Mouse (Mus musculus) lung, adult 2 months (tissue): ENCODE measurements at regions not wholly inside any gene's neighbourhood (a gene's known extent, or its start where the extent isn't known, plus 50 kb on each side); places are given as distances from the start of the nearest gene placed in this dataset.

Experiments
- DNase-seq: peaks from one replicate; pipeline ENCODE4 v3.0.0; 2022
- H3K4me1 ChIP-seq: fragments of 200-500 bp; 2 replicates; pipeline ENCODE4 v1.6.1; 2011; ENCODE audit warnings: low read length; ENCODE audit not compliant: control insufficient read depth, insufficient read depth
- H3K4me3 ChIP-seq: fragments of 200-500 bp; replicated peaks from 2 replicates; pipeline ENCODE3; 2011; ENCODE audit warnings: low read depth, mild to moderate bottlenecking, control low read depth, low read length; ENCODE audit errors: extremely low read depth
- CTCF ChIP-seq: fragments of 200-500 bp; IDR thresholded peaks from 2 replicates; pipeline ENCODE4 v1.5.1; 2011; ENCODE audit warnings: mild to moderate bottlenecking, low read length, control low read depth; ENCODE audit not compliant: insufficient read depth
- POLR2A ChIP-seq: fragments of 200-500 bp; IDR thresholded peaks from 2 replicates; pipeline ENCODE4 v1.6.1; 2011; ENCODE audit warnings: low read depth, mild to moderate bottlenecking, control low read depth, low read length, borderline replicate concordance; ENCODE audit errors: extremely low read depth
- WGBS: fragments of 180-500 bp; shearing (Covaris S2); methylation state at CpG from one replicate; pipeline ENCODE4 v1.1.7; 2018; 5-methylcytosine and 5-hydroxymethylcytosine counted together

DNA sequence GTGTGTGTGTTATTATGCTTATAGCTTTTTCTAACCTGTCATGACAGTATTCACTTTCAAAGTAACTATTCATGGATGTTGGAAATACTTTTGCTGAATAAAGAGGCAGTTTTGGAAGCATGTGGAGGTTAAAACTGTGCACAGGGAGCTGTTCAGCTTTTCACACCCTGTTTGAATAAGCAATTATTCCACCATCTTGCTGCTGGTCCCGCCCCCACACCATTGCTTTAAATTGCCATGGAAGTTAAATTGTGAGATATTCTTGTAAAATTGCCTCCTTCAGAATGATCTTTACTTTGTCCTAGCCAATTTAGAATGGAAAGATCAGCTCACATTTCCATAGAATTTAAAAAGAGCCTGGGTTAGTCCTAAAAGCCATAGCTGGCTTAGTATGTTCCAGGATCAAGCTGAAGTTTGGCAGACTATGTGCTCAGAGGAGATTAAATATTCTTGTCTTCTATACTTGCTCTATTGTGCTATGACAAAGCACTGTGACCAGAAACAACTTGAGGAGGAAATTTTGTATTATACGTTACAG, 328.4 kb upstream of the Agtr1b start:
- WGBS: 84% methylated on average over 2 of the region's 2 CpGs
- TF ChIP-seq CTCF (no peak), POLR2A (no peak)
- no peaks in the 10 kb centered on the region for H3K4me1 ChIP-seq
- no peak for DNase-seq
- H3K4me3 ChIP-seq: no peak overlapping the region

DNA sequence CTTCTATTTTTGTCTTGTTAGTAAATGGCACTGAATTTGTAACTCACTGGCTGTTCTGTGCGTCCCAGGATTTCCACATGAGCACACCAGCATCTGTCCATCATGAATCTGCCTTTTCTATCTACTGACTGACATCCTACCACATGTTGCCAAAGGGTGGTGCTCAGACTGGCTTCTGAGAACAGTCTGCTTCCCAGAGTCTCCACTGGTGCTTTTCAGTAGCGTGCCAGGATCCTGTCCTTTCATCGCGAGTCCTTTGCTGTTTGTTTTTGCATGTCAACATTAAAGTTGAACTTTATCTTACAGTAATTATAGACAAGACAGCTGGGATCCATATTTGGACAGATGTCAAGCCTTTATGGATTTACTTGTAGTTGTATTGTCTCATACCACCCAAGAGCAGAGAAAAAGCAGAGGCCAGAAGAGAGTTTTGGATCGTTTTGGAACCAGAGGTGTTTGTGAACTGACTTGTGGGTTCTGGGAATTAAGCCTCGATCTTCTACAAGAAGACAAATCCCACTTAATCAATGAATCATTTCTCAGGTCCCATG, 314.0 kb upstream of the Agtr1b start:
- TF ChIP-seq POLR2A (no peak), CTCF (no peak)
- whole genome bisulfite sequencing: 57% methylated on average over 6 of the region's 6 CpGs
- DNase-seq: no peak
- no peaks in the 10 kb centered on the region for H3K4me1 ChIP-seq
- H3K4me3 ChIP-seq: no peak overlapping the region

DNA sequence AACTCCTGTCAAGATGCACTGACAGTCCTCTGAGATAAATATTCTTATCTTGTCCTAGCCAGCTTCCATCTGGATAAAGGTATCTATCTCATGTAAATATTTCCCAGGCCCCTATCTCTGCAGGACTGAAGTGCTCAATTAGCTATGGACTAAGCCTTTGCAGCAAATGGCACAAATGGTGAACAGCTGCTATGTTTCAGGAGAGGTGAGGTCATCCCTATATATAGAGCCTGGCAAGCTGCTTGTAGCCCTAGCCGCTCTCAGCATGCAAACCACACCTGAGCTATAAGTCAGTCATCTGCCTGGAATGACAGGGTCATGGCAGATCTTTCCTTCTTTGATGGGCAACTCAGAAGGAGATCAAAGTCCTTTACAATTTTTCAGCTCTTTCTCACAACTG, 294.9 kb upstream of the Agtr1b start:
- no peak for TF ChIP-seq CTCF
- no peak for TF ChIP-seq POLR2A
- DNase-seq: no peak
- 41% methylated on average over 1 of the region's 1 CpGs for WGBS

DNA sequence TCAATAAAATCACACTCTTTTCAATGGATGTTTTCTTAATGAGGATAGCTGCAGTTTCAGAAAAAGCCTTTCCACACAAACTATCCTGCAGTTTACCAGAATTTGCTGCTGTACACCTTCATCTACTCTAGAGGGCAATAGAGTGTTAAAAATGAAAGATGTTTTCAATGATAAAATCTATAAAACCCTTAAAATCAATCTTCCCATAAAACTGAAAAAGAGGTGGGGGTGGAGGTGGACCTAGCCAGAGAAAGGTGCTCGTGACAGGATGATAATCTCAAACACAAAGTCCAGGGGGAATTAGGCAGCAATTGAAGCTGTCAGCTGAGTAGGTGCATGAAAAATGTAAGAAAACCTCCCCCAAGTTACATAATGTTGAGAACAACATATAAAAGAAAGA, 288.4 kb upstream of the Agtr1b start:
- DNase-seq: no peak
- no peaks in the 10 kb centered on the region for H3K4me1 ChIP-seq
- H3K4me3 ChIP-seq: no peak overlapping the region
- 4% methylated on average over 1 of the region's 1 CpGs for WGBS
- no peak for TF ChIP-seq POLR2A
- peak; percentile 25; the same call in 1 of the 2 replicates for TF ChIP-seq CTCF

More for the DNA sequence above, 294.9 kb upstream of the Agtr1b start:
- no peaks in the 10 kb centered on the region for H3K4me1 ChIP-seq
- H3K4me3 ChIP-seq: no peak overlapping the region
